Mouse (Mus musculus) cortical plate, adult 2 months (tissue): Measurements from ENCODE around the gene Olfr203.
"Not testable (repeated sequence)": the region's sequence is repeated elsewhere in the genome, so short reads cannot be mapped to it uniquely, and the experiment has no call there.

Experiments used
- CTCF ChIP-seq: fragments of 200-500 bp; IDR thresholded peaks from 2 replicates; pipeline ENCODE4 v1.5.1; 2011; ENCODE audit warnings: mild to moderate bottlenecking, control low read depth, low read length; ENCODE audit not compliant: insufficient read depth; ENCODE audit errors: extremely low read depth
- POLR2A ChIP-seq: fragments of 200-500 bp; IDR thresholded peaks from 2 replicates; pipeline ENCODE4 v1.6.1; 2011; ENCODE audit warnings: mild to moderate bottlenecking, low read length, control low read depth; ENCODE audit not compliant: insufficient read depth; ENCODE audit errors: extremely low read depth

- not testable (repeated sequence) for TF ChIP-seq CTCF, POLR2A
Measured at GRCm38 (mm10) chr16:59323262-59323661, 24.6 kb downstream of the Olfr203 start.
